Mouse (Mus musculus) cerebellum, adult 18-20 months (tissue): ENCODE measurements around the gene Uso1.

Source experiments
- DNase-seq, 2 experiments: peaks; one replicate each; pipeline ENCODE4 v3.0.0; 2021

Uso1 gene

DNA sequence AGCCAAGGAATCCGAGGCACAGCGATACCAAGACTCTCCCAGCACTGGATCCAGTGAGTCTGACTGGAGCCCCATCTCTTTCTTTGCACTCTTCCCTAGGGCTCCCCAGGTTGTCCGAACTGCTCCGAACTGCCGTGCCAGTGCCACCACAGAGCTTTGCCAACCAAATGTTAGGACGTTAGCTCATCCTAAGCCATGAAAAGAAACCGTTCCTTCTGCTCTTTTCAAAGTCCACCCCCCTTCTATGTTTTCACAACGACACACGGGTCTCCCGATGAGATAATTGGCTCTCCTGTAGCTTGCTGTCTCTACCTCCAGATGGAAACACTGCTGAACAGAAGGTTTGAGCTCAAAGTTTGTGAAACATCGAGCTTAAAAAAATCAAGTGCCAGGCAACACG is 103.0 kb downstream of the Uso1 start:
- DNase-seq: no peak

DNA sequence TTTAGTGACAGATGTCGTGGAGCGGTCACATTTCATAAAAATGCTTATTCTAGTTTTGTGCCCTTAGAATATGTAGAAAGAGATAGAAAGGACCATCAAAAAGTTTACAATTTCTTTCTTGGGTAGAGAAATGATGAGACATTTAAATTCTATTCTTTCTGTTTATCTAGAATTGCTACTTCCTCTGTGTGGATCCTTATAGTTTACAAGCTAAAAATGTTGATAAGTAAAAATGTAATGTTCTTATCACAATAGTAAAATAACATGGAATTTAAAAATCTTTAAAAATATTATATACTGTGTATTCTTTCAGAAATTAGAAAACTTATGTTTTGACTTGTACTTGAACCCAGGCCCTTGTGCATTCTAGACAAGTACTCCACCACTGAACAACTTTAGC is 107.2 kb downstream of the Uso1 start:
- DNase-seq: no peak

DNA sequence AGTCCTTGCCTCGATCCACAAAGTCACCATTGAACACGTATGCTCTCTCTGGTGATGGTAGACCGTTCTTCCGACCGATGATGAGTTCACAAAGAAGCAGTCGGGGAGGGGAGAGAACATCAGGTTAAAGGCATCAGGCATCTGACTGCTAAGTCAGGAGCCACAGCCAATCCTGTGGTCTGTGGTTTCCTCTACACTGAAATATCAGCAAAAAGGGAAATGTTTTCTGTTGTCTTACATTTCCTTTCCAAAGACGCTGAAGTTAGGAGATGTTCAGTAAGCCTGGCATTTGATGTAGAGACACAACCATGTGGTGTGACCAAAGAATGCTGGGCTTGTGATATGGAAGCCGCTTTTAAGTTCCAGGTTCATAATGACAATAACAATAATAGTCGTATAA is 107.7 kb downstream of the Uso1 start:
- DNase-seq: no peak

DNA sequence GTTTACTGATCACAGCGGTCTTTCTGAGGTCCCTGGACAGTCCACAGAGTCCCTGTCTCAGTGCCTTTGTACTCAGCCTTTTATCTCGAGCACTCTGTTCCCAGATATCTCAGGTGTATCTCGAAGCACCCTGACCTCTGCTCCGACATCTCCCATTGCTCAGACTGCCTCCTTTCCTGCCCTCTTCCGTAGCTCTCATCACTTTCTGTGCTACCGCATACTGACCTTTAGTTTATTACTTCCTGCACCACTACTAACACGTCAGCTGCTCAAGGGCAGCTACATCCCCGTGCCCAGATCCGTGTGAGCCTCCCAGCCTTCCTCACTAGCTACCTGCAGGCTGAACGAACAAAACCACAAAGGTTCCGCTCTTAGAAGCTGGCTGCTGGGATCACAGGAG is 110.9 kb downstream of the Uso1 start:
- DNase-seq: no peak

DNA sequence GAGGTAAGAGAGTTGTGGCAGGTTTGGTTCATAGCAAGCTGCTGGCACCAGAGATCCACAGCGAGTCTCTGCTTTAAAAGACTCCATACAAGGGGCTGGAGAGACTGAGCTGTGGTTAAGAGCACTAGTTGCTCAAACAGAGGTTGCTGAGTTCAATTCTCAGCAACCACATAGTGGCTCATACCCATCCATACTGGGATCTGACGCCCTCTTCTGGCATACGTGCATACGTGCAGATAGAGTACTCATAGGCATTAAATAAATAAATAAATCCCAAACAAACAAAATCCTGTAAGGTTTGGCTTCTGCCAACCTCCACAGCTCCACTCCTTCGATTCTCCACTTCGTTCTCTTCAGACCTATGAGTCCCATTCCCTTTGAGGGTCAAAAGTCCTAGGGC is 114.3 kb downstream of the Uso1 start:
- DNase-seq: no peak
